Mouse (Mus musculus) embryo, embryonic 11 days (tissue): ENCODE measurements around the gene Enpp6.

Source experiments
- DNase-seq: peaks from one replicate; pipeline ENCODE4 v3.0.0-alpha.2; 2015

The Enpp6 gene

DNA sequence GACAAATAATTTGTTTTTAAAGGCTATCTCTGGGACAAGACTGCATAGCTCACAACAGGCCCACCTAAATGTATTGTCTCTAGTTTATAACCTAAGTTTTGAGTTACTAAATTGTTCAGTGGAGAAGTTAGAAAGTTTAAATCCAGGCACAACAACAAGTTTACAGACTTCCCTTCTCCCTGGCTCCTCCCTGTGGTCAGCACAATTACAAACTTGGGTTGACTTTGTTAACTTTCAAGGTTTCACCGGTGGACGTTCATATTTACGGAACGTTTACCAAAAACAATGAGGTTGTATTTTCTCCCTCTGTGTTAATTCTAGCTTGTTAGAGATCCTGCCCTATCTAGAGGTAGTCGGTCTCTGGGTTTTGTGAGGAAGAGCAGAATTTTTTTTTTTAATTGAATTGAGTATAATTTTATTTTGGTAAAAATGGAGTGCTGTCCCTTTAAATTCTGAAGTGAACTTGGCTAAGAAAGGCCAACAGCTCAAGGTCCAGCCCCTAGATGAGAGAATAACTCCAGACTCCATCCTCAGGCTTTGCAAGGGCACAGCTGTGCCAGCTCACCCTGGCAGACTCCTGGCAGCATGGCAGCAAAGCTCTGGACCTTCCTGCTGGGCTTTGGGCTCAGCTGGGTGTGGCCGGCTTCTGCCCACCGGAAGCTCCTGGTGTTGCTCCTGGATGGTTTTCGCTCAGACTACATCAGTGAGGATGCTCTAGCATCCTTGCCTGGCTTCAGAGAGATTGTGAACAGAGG, at the start of gene Enpp6:
Gene Enpp6 (plus strand): TSS at position 502 of the 755 bp plus-strand sequence.
- DNase-seq: no peak

DNA sequence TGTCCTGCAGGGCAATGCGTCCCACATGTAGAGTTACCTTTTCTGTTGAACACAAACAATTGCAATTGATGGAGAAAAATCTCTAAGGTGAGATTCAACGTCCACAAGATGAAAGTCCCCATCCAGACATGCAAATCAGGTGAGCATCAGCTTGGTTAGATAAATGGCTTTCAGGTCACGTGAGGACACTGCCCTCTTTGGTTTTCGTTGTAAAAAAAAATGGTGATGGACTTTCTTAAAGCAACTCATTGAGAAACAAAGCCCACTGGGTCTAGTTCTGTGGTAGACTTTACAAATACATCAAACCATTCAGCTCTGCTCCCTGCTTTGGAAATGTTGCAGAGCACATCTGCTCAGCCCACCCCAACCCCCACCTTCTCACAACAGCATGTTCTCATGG, 48.5 kb upstream of the Enpp6 start:
- DNase-seq: no peak

DNA sequence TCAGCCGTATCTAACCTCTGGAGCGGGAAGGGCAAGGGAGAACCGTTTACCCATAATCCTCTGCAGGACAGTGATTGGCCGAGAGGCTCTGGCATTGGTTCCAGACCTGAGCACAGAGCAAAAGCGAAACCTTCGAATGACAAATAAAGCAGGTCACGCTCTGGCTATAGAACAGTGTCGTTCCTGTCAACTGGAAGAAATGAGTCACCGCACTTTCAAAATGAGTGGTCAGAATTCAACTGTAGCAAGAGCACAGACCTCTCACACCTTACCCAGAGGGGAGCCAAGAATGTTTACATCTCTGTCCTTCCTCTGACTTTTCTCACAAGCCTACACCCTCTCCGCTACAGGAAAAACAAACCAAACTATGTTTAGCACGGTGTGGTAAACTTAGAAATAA, 45.4 kb upstream of the Enpp6 start:
- no peak for DNase-seq

DNA sequence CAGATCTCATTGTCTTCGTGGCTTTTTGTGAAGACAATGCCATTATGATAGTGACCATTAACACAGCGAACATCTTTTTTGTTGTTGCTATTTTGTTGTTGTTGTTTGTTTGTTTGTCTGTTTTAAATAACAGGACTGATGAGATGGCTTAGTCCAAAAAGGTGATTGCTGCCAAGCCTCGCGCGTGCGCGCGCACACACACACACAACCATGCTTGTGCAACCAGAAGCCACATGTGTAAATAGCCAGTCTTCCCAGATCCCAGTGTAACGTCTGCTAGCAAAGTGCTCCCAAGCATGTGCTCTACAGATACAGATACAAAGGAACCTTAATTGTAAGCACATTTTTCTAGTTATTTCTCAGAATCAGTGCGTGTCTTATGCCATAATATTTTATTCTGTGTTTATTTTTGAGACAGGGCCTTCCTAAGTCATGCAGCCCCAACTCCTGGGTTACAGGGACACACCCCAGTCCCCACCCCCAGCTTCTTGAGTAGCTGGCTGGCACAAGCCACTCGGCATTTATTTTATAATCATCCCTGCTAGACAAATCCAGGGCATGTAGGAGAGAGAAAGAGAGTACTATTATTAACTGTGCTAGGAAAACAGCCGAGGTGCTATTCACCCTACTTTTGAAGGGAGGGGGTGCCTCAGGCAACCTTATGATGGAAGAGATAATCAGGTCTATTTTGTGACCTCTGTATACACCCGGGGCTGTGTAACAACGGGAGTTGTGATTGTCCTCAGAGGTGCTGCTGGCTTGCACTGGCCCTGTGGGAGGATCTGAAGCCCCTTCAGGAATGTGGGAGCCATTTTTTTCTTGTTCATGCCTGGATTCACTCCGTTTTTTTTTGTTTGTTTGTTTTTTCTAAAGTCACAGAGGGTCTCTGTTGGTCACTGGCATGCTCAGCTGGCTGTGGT, 44.7 kb upstream of the Enpp6 start:
- DNase-seq: no peak

DNA sequence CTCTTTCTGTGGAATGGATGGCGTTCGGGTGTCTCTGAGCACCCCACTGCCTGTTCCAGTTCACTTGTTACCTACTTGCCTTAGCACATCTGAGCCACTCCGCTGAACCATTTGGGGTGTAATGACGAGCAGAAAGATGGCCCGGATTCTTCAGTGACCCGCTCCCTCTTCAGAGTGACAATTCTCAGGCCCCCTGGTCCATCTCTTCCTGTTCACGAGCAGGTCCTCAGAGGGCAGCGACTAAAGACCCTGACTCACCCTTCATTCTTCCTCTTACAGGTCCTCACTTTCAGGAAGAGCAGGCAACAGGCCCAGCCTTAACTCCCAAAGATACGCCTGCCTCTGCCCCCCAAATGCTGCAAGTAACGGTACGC, 44.0 kb upstream of the Enpp6 start:
- DNase-seq: no peak

DNA sequence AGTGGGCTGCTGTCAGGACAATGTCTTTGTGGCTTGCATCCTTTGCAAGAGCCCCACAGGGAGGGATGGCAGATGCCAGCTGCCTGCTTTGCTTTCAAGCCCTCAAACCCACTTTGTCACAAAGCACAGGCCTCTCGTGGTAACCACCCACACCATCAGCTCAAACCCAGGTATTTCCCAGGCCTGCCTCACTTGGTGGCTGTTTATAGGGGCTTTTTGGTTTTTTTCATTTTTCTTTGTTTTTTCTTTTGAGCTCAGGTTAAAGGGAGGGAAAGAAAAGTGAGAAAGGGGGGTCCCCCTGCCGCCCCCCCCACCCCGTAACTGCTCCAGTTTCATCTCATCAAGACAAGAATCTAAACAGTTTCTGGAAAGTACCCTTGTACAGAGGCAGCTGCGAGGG, 43.4 kb upstream of the Enpp6 start:
- DNase-seq: no peak

DNA sequence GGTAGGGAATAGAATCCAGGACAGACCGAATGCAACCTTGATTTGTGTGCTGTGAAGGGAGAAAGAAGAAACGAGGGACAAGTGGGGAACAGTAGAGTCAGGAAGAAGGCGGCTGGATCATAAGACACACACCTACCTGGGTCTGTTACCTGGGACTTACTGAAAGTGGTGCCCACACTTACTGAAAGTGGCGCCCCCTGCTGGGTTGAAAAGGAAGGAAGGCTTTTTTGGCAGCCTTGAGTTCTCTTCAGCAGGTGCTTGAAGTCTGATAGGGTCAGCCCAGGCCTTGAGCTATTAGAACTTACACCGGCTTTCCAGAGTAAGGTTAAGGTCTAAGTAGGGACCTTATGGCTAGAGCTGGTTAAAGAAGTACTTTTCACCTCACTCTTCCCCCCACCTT, 40.5 kb upstream of the Enpp6 start:
- DNase-seq: no peak

DNA sequence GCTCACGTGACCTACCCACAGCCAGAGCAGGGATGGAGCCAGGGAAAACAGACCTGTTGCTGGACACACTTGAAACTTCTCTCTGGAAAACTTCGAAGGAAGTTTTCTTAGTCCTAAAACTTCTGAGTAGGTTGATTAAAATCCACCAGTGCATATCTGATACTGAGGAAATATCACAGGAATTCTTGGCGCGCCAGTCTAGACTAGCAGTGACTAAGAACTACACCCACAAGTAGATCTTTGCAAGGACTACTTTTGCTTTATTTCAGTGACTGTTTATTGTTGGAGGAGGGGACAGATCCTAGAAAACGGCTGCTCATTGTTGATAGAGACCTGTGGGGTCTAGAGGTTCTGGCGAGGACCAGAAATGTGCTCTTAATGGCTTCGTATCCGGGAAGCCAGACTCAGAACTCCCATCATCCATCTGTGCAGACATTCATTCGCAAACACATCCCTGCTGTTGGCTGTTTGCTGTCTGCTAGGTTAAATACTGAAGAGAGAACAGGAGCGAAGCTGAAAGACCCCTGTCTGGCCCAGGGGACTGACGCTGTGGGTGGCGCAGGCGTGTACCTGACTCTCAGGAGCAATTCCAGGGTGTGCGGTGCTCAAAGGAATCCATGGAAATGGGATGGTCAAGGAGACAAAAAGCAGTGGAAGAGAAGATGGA, 38.5 kb upstream of the Enpp6 start:
- no peak for DNase-seq

DNA sequence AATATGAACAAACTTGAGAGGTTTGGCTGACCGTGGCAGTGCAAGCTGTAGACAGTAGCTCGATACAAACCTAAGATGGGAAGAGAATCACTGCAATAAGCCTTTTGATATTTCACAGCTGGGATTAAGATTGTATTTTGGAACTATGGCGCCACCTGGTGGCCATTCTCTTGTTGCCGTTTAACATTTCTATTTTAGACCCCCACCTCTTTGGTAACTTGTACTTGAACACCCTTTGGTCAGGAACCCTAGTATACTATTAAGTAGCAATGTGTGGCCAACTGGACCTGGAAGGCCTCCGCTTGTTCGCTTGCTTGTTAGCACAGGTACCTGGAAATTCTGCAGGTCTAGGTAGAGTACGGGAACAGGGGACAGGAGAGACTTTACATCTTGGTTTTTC, 33.2 kb upstream of the Enpp6 start:
- DNase-seq: peak; percentile 81

DNA sequence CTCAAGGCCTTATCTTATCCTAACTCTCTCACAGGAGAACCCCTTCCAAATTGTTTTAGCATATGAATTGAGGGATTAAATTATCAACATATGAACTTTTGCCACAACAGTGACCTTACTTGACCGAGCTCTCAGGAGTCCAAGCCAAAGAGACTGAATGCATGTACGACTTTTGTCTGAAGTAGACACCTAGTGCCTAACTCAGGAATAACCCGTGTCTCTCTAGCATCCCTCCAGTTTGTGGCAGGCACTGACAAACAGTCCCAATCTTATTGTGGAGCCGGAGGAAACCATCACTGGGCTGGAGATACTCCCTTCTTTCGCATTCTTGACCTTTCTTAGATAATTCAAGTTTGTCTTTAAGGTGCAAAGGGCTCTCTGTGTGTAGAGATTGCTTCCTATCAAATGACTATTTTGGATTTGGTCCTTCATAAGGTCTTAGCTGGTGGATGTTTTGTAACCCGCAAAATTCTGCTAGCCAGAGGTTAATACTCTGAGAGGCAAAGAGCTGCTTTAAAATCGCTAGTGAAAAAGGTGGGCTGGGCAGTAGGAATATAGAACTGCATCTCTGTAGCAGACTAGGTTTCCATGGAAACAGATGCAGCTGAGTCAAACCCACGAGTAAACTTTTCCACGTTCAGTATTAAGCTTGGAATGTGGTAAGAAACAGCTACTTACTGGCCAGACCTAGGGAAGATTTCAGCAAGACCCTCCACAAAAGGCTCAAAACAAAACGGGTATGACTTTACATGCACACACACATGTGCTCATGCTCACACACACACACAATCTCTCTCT, 23.9 kb upstream of the Enpp6 start:
- DNase-seq: no peak

DNA sequence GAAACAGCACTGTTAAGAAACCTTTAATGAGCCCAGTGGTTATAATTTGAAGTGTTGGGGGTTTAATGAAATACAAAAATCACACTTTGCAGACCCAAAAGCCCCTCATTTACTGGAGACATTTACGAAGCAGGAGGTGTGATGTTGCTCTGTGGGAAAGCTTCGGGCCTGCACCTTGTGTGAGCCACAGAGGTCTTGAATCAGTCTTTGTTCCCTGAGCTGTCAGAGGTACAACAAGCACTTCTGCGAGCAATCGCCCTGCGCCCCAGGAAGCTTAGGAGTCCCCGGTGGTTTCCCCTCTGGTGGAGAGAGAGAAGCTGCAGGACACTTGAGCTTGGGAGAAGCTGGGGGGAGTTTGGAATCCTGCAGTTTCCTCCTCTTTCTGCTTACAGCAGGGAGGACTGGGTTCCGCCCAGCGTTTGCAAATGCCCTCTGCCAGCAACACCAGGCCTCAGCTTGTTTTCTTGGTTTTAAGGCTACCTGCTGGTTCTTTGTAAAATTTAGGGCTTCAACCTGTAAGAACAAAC, 23.0 kb upstream of the Enpp6 start:
- no peak for DNase-seq

DNA sequence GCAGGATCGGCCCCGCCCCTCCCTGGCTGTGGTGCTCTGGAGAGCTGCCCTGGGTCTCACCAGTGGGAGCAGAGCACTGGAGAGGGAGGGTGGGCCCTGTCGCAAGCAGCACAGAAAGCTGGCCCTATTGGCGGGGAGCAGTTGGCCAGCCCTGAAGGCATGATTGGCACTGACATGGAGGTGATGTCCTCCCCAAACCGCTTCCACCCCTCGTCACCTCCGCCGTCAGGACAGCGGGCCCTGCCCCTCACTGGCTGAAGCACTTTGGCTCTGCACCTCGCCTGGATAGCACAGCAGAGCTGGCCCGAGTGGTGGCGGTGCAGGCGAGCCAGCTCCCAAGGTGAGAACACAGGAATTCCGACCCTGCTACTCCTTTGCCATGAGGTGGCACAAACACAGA, 20.9 kb upstream of the Enpp6 start:
- no peak for DNase-seq

DNA sequence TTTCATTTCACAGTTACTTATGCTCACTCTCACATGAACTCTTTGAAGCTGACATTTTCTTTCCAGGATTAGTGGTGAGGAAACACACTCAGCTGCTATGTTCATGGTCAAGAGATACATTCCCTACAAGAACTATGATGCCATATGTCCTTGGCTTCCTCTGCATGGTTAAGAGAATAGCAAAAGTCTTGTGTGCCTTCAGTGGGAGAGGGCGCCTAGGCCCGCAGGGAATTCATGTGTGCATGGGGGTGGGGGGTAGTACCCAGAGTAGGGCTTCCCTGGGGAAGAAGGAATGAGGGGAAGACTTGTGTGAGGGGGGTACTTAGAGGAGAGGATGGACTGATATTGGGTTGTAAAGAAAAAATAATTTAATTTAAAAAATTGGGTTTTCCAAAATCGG, 18.0 kb upstream of the Enpp6 start:
- DNase-seq: no peak

DNA sequence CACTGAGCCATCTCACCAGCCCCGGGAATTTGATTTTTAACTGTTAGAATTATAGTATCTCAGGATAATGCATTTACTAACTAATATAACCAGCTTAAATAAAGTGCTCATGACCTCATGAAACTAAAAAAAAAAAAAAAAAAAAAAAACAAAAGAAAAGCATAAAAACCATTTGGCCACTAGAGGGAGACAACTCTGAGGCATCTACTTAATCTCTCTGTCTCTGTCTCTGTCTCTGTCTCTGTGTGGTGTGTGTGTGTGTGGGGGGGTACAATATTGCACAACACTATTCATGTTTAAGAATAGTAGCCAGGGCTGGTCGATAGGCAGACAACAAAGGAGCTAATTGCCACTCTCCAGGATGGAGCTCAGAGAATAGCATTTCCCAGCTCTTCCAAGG, 17.3 kb upstream of the Enpp6 start:
- DNase-seq: no peak

DNA sequence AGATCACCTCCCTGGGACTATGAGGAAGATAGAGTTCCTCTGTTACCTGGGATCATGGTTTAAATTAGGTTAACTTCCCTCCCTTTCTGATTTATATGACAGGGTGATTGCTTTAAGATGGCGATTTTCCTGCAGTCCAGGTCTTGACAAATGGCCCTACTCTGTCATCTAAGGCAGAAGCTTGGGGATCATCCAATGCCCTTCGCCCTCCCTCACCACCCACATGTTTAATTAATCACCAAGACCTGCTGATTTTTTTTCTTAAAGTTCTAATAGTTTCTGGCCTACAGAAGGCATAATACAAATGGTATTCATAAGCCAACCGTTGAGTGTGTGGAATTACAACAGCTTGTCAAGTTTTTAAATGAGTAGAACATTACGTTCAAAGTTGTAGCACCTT, 9.3 kb upstream of the Enpp6 start:
- no peak for DNase-seq

DNA sequence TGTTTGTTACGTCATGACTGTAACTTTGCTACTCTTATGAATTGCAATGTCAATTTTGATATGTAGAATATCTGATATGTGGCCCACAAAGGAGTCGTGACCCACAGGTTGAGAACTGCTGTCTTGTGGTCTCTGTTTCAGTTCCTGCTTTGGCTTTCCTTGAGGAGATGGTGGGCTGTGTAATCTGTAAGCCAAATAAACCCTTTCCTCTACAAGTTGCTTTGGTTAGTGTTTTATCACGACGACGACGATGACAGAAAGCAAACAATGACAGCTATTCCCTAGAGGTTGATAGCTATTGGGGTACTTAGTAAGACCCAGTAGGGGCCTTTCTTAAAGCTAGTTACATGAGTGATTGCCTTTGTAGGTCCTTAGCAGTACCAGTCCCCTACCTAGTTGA, 4.5 kb upstream of the Enpp6 start:
- DNase-seq: no peak

DNA sequence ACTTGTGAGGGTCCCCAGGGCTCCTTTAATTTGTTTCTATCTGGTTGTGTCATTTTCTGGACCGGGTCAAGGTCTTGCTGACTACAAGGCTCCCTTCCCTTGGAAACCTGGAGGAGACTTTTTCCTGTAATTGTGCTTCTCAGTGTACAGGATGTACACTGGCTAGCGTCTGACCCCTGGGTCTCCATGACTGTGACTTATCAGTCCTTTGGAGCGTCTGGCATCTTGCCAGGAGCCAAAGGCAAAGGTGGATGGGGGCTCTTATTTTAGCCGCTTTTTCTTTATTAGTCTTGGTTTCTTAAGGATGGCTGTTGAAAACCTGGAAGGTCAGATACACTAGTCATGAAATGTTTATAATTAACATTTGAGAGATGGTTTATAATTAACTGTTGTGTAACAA, 3.9 kb upstream of the Enpp6 start:
- peak; percentile 27 for DNase-seq

DNA sequence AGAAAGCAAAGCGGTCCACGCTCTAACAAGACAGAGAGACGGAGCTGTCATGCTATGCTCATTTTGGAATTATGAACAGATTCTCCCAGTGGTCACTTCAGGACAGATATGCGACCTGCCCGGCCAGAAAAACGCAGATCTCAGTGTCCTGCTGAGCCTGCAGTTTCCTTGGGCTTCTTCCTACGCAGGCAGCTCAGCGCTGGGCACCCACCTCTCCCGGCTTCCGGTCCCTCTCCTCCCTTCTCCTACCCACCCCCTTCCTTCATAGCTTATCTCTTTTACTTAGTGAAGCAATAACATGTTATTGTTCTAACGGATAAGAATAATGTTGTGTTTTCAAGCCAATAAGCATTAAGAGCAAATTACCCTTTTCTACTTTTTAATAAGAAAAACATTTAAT, 2.0 kb upstream of the Enpp6 start:
- DNase-seq: no peak

DNA sequence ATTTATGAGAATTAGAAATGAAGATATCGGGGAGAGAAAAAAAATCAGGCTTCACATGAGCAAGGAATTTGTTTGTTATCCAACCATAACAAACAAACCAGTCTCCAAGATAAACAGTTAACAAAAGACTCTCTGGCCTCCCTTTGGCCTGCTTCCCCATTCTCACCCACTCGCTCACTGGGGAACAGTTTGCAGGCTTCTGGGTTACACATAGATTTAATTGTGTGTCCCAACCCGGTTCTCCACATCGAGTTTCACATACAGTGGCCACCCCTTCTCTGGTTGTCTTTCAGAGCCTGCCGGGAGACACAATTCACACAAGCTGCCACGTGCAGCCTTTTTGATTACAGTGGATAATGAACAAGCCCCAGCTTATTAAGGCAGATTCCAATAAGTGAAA, 1.7 kb downstream of the Enpp6 start:
- no peak for DNase-seq

DNA sequence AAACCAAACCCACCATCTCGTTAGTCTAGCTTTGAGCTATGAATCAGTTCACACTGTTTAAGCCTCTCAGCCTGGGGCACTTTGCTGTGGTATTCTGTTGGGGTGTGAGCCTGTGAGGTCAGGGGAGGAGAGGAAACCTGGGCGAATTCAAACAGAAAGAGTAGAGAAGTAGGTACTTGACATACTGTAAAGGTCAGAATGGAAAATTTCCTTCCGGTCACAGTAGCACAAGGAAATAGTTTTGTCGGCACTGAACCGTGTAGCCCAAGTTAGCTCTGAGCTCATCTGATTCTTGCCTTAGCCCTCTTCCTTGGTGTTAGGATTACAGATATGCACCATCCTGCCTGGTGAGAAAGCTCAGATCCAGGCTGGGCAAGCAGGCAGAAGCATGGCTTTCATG, 4.4 kb downstream of the Enpp6 start:
- DNase-seq: no peak

DNA sequence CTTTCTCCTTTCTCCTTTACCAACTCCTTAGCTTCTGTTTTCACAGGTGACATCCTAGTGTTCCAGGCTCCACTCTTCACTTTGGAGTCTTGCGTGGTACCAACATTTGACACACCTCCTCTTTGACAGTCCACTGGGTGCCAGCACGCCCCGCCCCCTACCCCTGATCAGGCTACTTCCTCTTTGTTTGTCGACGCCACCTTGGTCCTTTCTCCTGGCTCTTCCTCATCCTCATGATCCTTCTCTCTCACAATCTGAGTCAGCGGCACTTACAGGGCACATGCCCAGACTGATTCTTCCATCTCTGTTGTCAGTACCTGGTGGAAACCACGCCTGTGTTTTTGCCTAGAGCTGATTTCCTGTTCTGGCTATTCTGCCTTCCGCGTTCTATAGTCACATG, 5.9 kb downstream of the Enpp6 start:
- no peak for DNase-seq

DNA sequence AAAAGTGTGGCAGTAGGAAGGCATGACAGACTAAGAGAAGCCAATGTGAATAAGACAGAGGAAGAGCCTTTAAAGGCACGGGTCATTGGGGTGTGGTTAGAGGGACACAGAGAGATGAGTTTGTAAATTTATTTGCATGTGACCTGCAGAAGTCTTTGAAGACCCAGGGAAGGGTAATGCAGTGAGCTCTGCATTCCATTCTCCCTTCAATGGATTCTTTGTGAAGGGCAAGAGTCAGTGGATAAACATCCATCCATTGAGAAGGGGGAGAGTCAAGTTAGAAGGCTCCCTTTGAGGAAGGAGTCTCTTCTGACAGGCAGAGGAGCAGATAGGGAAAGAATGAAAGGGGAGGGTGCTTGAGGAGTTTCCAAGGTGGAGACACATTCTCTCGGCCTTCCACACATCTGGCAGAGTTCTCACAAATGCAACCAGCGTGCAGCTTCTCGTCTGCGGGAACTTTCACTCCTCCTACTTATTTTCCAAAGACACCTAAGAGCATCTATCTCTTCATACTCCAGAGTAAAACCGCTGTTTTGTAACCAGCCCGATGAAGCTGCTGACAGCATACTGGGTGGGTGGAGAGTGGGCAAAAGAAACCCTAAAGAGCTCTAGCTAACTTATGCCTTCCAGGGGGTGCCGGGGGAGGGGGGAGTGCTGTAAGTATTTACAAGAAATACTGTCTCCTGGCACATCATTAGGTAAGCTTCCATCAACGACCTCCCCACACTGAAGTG, 9.4 kb downstream of the Enpp6 start:
- no peak for DNase-seq
